Mouse (Mus musculus) liver, adult 2 months (tissue): ENCODE results near the gene Nphp4. TPM values are rescaled to one million over a fixed set of nuclear protein-coding genes. Genes with fewer than 3 reads are reported as not detected.

Experiments
- DNase-seq: peaks from one replicate; pipeline ENCODE4 v3.0.0-alpha.2; 2011; ENCODE audit warnings: low read depth, low spot score; ENCODE audit errors: extremely low read depth
- H3K27ac ChIP-seq: fragments of 200-500 bp; replicated peaks from 2 replicates; pipeline ENCODE4 v1.5.1; 2012; ENCODE audit warnings: low read depth, mild to moderate bottlenecking, control low read depth, inconsistent platforms, low read length; ENCODE audit not compliant: insufficient read depth
- H3K27me3 ChIP-seq: fragments of 200-500 bp; 2 replicates; pipeline ENCODE4 v1.6.1; 2012; ENCODE audit warnings: mild to moderate bottlenecking, moderate library complexity, low read length, inconsistent platforms; ENCODE audit not compliant: control insufficient read depth, insufficient read depth
- H3K36me3 ChIP-seq: fragments of 200-500 bp; 2 replicates; pipeline ENCODE4 v1.6.1; 2012; ENCODE audit warnings: low read length, inconsistent platforms; ENCODE audit not compliant: control insufficient read depth, insufficient read depth
- H3K4me1 ChIP-seq: fragments of 200-500 bp; 2 replicates; pipeline ENCODE4 v1.6.1; 2011; ENCODE audit warnings: low read length; ENCODE audit not compliant: control insufficient read depth, insufficient read depth
- H3K4me3 ChIP-seq: fragments of 200-500 bp; 2 replicates; pipeline ENCODE4 v1.5.1; 2011; ENCODE audit warnings: low read depth, mild to moderate bottlenecking, control low read depth, low read length, moderate library complexity; ENCODE audit not compliant: insufficient read depth
- H3K79me2 ChIP-seq: fragments of 200-500 bp; 2 replicates; pipeline ENCODE4 v1.6.1; 2012; ENCODE audit warnings: inconsistent platforms, mild to moderate bottlenecking, low read length, moderate library complexity; ENCODE audit not compliant: control insufficient read depth, insufficient read depth
- H3K9ac ChIP-seq: fragments of 200-500 bp; 2 replicates; pipeline ENCODE4 v1.6.1; 2012; ENCODE audit warnings: low read depth, mild to moderate bottlenecking, control low read depth, inconsistent platforms, low read length
- CTCF ChIP-seq: fragments of 200-500 bp; IDR thresholded peaks from 2 replicates; pipeline ENCODE4 v1.5.1; 2011; ENCODE audit warnings: low read depth, low read length, control low read depth
- POLR2A ChIP-seq: fragments of 200-500 bp; IDR thresholded peaks from 2 replicates; pipeline ENCODE4 v1.6.1; 2011; ENCODE audit warnings: low read length, control low read depth; ENCODE audit not compliant: insufficient read depth; ENCODE audit errors: extremely low read depth
- WGBS: fragments of 180-500 bp; shearing (Covaris S2); methylation state at CpG from one replicate; pipeline ENCODE4 v1.1.7; 2018; 5-methylcytosine and 5-hydroxymethylcytosine counted together
- polyA plus RNA-seq: library from polyadenylated mRNA; depleted of rRNA; stranded (reverse); fragments of >200 nt; gene quantifications from 2 replicates; pipeline ENCODE4 v1.2.3, GENCODE M21; 2012
- total RNA-seq: library from RNA; depleted of rRNA; stranded (reverse); fragments of >200 nt; gene quantifications from 2 replicates; pipeline ENCODE4 v1.2.3, GENCODE M21; 2014

The Nphp4 gene
- total and polyA plus RNA-seq, 2 experiments, result 0.04 TPM; not detected in 1

DNA sequence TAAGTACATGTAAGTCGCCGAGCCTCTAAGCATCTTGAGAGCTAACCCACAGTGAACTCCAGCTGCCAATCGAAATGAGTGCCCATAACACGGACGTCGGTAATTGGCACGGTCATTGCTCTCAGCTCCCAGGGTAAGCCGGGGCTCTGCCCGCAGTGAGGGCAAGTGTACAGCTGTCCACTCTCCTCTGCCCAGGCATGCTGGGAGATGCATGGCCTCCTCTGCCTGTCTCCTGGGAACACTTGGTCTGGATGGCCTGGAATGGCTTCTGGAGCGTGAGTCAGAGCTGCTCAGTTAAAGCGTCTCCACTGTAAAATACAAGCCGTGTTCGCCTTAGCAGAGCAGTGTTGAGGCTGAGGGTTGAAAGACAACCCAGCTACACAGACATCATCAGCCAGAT, 9.9 kb upstream of the Nphp4 start:
- H3K4me1 ChIP-seq, result no peaks in the 10 kb centered on the region
- DNase-seq, result no peak
- H3K9ac ChIP-seq, result no peak overlapping the region
- 89% methylated on average over 13 of the region's 13 CpGs for WGBS
- no peaks in the 10 kb centered on the region for H3K36me3 ChIP-seq
- no peak overlapping the region for H3K4me3 ChIP-seq
- TF ChIP-seq POLR2A, result no peak
- no peak for TF ChIP-seq CTCF
- H3K27ac ChIP-seq, result no peak overlapping the region
- no peaks in the 10 kb centered on the region for H3K27me3 ChIP-seq
- no peaks in the 10 kb centered on the region for H3K79me2 ChIP-seq

DNA sequence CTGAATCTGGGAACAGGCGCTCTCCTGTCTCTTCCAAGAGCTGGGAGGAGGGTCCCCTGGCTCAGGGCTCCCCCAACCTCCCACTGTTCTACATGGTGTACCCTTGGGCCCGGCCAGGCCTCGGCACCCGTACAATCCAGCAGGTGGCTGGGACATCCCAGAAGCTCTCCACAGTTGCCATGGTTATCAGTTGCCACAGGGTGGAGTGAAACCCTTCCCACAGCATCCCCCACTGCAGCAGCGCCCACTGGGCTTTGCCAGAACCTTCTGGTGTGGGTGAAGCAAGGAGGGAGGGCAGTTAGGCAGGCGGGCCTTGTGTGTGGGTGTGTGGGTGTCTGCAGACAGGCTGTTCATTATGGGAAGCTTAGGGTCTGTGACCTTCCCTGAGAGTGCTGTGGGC, 8.6 kb upstream of the Nphp4 start:
- no peaks in the 10 kb centered on the region for H3K27me3 ChIP-seq
- no peaks in the 10 kb centered on the region for H3K36me3 ChIP-seq
- H3K4me3 ChIP-seq, result no peak overlapping the region
- no peak for DNase-seq
- TF ChIP-seq POLR2A (no peak), CTCF (no peak)
- 82% methylated on average over 6 of the region's 6 CpGs for WGBS
- no peak overlapping the region for H3K27ac ChIP-seq
- no peaks in the 10 kb centered on the region for H3K4me1 ChIP-seq
- H3K79me2 ChIP-seq, result no peaks in the 10 kb centered on the region
- H3K9ac ChIP-seq, result no peak overlapping the region

DNA sequence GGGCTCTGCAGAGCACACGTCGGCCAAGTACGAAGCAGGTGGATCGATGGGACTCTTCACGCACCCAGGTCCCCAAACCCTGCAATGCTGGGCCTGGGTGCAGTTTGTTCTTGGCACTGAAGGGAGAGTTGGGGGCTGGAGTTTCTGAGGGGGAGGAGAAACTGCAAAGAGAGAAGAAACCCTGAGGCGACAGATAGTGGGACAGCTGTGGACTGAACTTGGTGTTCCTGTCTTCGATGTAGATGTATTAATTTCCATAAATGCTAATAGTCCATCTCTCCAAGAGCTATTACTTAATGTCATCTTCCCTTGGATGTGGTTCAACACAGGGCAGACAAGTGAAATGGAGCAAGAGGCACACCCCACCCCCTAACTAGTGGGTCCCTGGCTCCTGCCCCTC, 565 bp upstream of the Nphp4 start:
- no peak for TF ChIP-seq CTCF
- TF ChIP-seq POLR2A, result no peak

DNA sequence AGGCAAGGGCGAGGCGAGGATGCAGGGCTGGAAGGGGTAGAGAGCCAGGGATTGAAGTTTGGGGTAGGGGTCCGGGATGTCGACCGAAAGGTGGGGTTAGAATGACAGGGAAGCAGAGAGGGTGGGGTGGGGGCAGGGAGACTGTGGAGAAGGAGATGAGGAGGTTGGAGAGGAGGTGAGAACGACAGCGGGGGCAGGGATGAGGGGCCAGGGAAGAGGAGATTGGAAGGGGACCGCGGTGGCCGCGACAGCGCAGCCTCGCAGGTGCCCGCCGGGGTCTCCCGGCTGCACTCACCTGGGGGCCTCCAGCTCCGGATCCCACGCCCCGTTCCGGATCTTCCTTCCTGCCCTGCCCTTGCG, 580 bp downstream of the Nphp4 start:
- no peak for DNase-seq
- no peak overlapping the region for H3K27ac ChIP-seq
- no peak for TF ChIP-seq POLR2A
- TF ChIP-seq CTCF, result no peak
- no peaks in the 10 kb centered on the region for H3K36me3 ChIP-seq
- 3% methylated on average over 21 of the region's 21 CpGs for WGBS
- H3K4me1 ChIP-seq, result no peaks in the 10 kb centered on the region
- no peak overlapping the region for H3K9ac ChIP-seq
- peaks cover 5% of the 10 kb centered on the region; the same call in 1 of the 2 replicates for H3K27me3 ChIP-seq
- peak overlapping the region; percentile 62; the same call in 1 of the 2 replicates for H3K4me3 ChIP-seq
- H3K79me2 ChIP-seq, result no peaks in the 10 kb centered on the region

More for the DNA sequence above, 565 bp upstream of the Nphp4 start:
- no peaks in the 10 kb centered on the region for H3K79me2 ChIP-seq
- no peaks in the 10 kb centered on the region for H3K36me3 ChIP-seq
- WGBS, result 76% methylated on average over 7 of the region's 7 CpGs
- H3K9ac ChIP-seq, result no peak overlapping the region
- H3K27me3 ChIP-seq, result peaks cover 5% of the 10 kb centered on the region; the same call in 1 of the 2 replicates
- no peak for DNase-seq
- no peak overlapping the region for H3K4me3 ChIP-seq
- H3K4me1 ChIP-seq, result no peaks in the 10 kb centered on the region
- H3K27ac ChIP-seq, result no peak overlapping the region

DNA sequence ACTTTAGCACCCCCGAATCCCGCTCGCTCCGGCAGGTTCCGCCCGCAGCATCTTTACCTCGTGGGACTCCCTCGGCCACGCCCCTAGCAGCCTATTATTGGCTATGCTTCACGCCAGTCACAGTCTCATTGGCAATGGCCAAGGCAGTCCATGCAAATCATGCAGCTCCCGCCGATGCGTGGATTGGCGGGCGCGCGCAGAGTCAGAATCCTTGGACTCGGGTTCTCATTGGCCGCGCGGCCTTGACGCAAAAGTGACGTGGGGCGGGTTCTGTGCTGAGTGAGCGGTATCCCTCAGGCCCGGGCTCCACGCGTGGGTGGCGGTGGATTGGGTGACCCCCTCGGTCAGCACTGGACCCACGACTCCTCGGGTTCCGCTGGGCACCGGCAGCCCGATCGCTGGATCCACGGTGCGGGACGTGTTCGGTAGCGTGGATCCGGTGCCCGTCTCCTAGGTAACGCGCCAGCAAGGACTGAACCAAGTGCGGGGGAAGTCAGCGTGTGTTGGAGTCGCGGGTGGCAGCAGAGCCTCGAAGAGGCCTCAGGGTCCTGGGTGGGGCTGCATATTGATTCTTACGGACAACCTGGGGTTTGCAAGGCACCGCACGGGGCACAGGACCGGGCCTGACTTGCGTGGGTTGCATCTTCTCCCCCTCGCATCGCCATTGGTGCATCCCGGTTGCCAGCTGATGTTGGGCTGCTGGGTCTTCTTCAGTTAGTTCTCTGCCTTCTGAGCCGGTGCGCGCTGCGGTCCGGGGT, 1.1 kb downstream of the Nphp4 start, which contains the start of gene Kcnab2:
Kcnab2 (minus strand) TSS at position 406 of the 758 bp plus-strand sequence.
- peak; percentile 37 for DNase-seq
- 2% methylated on average over 63 of the region's 63 CpGs for WGBS
- peak within 1 kb of the TSS; percentile 62 for H3K4me3 ChIP-seq
- H3K4me1 ChIP-seq, result no peaks in the 10 kb centered on the region
- H3K9ac ChIP-seq, result peak within 1 kb of the TSS; percentile 39
- TF ChIP-seq POLR2A, result no peak
- no peak for TF ChIP-seq CTCF
- H3K27ac ChIP-seq, result no peak within 1 kb of the TSS
- peaks cover 5% of the 10 kb centered on the region; the same call in 1 of the 2 replicates for H3K27me3 ChIP-seq
- no peaks in the 10 kb centered on the region for H3K36me3 ChIP-seq
- no peaks in the 10 kb centered on the region for H3K79me2 ChIP-seq

DNA sequence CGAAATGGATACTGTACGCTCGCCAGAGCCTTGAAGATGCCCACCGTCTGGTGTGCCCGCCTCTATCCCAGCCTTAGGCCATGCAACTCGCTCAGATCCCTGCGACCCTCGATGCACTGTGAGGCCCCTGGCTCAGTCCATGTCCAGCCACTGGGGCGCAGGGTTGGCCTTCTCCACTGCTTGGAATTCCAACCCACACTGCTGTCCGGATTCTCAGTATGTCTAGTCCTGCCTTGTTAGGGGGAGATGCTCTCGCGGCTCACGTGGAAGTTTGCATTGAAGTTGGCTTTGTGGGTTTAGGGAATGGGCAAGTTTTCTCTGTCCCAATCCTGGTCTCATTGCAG, 1.7 kb downstream of the Nphp4 start:
- TF ChIP-seq CTCF, result no peak
- DNase-seq, result no peak
- no peaks in the 10 kb centered on the region for H3K79me2 ChIP-seq
- H3K4me1 ChIP-seq, result no peaks in the 10 kb centered on the region
- no peak overlapping the region for H3K9ac ChIP-seq
- H3K27me3 ChIP-seq, result peaks cover 5% of the 10 kb centered on the region; the same call in 1 of the 2 replicates
- 2% methylated on average over 13 of the region's 13 CpGs for WGBS
- no peaks in the 10 kb centered on the region for H3K36me3 ChIP-seq
- H3K4me3 ChIP-seq, result peak overlapping the region; percentile 62
- H3K27ac ChIP-seq, result no peak overlapping the region
